Mouse (Mus musculus): Measurements from ENCODE around the gene Tmem266. TPM values are rescaled to one million over a fixed set of nuclear protein-coding genes. Genes with fewer than 3 reads are reported as not detected.

Tmem266 gene
- total and polyA plus RNA-seq, 2 experiments = 1.5 TPM

- H3K27me3 ChIP-seq (ENCODE audit: control insufficient read depth, insufficient read depth, low read length) = no peaks in the 10 kb centered on the region
- no peaks in the 10 kb centered on the region for H3K36me3 ChIP-seq (ENCODE audit: control insufficient read depth, insufficient read depth, low read length)
- no peak overlapping the region for H3K27ac ChIP-seq (replicated peaks; ENCODE audit: insufficient read depth, low read depth, low read length)
- TF ChIP-seq CTCF (IDR thresholded peaks at IDR 0.05; ENCODE audit: low read depth, low read length) (no peak), POLR2A (IDR thresholded peaks at IDR 0.05; ENCODE audit: extremely low read depth, insufficient read depth, low read length) (no peak)
- H3K79me2 ChIP-seq (ENCODE audit: control insufficient read depth, insufficient read depth, low read length) = no peaks in the 10 kb centered on the region
- 82% methylated on average over 14 of the region's 14 CpGs for WGBS
- H3K4me1 ChIP-seq (ENCODE audit: control insufficient read depth, insufficient read depth, low read length) = peaks cover 3% of the 10 kb centered on the region; the same call in 1 of the 2 replicates
- DNase-seq (ENCODE audit: extremely low read depth, low read depth, low spot score) = no peak
- no peak overlapping the region for H3K9ac ChIP-seq (ENCODE audit: low read depth, low read length)
- H3K4me3 ChIP-seq (ENCODE audit: insufficient read depth, low read depth, low read length) = no peak overlapping the region
Measured at GRCm38 (mm10) chr9:55432306-55433289, 105.9 kb downstream of the Tmem266 start.

GRCm38 (mm10) chr9:55433875-55434274 lies 107.2 kb downstream of the Tmem266 start:
- Histone ChIP-seq H3K4me3 (ENCODE audit: insufficient read depth, low read depth, low read length) (no peak overlapping the region), H3K36me3 (ENCODE audit: control insufficient read depth, insufficient read depth, low read length) (no peaks in the 10 kb centered on the region), H3K27me3 (ENCODE audit: control insufficient read depth, insufficient read depth, low read length) (no peaks in the 10 kb centered on the region), H3K9ac (ENCODE audit: low read depth, low read length) (no peak overlapping the region), H3K4me1 (ENCODE audit: control insufficient read depth, insufficient read depth, low read length) (peaks cover 3% of the 10 kb centered on the region; the same call in 1 of the 2 replicates), H3K79me2 (ENCODE audit: control insufficient read depth, insufficient read depth, low read length) (no peaks in the 10 kb centered on the region), H3K27ac (replicated peaks; ENCODE audit: insufficient read depth, low read depth, low read length) (no peak overlapping the region)
- TF ChIP-seq POLR2A (IDR thresholded peaks at IDR 0.05; ENCODE audit: extremely low read depth, insufficient read depth, low read length) (no peak), CTCF (IDR thresholded peaks at IDR 0.05; ENCODE audit: low read depth, low read length) (no peak)
- WGBS = 91% methylated on average over 5 of the region's 5 CpGs
- no peak for DNase-seq (ENCODE audit: extremely low read depth, low read depth, low spot score)

- Histone ChIP-seq H3K27ac (replicated peaks; ENCODE audit: insufficient read depth, low read depth, low read length) (no peak overlapping the region), H3K9ac (ENCODE audit: low read depth, low read length) (no peak overlapping the region), H3K4me1 (ENCODE audit: control insufficient read depth, insufficient read depth, low read length) (no peaks in the 10 kb centered on the region), H3K79me2 (ENCODE audit: control insufficient read depth, insufficient read depth, low read length) (no peaks in the 10 kb centered on the region), H3K36me3 (ENCODE audit: control insufficient read depth, insufficient read depth, low read length) (no peaks in the 10 kb centered on the region), H3K4me3 (ENCODE audit: insufficient read depth, low read depth, low read length) (no peak overlapping the region), H3K27me3 (ENCODE audit: control insufficient read depth, insufficient read depth, low read length) (no peaks in the 10 kb centered on the region)
- WGBS = 65% methylated on average over 3 of the region's 3 CpGs
- TF ChIP-seq CTCF (IDR thresholded peaks at IDR 0.05; ENCODE audit: low read depth, low read length) (no peak), POLR2A (IDR thresholded peaks at IDR 0.05; ENCODE audit: extremely low read depth, insufficient read depth, low read length) (no peak)
- DNase-seq (ENCODE audit: extremely low read depth, low read depth, low spot score) = no peak
Measured at GRCm38 (mm10) chr9:55438433-55438832, 111.7 kb downstream of the Tmem266 start.

- H3K79me2 ChIP-seq (ENCODE audit: control insufficient read depth, insufficient read depth, low read length) = no peaks in the 10 kb centered on the region
- 88% methylated on average over 5 of the region's 5 CpGs for WGBS
Measured at GRCm38 (mm10) chr9:55439206-55439780, 112.6 kb downstream of the Tmem266 start.

GRCm38 (mm10) chr9:55447509-55447908 lies 120.8 kb downstream of the Tmem266 start:
- Histone ChIP-seq H3K9ac (ENCODE audit: low read depth, low read length) (no peak overlapping the region), H3K4me3 (ENCODE audit: insufficient read depth, low read depth, low read length) (no peak overlapping the region), H3K36me3 (ENCODE audit: control insufficient read depth, insufficient read depth, low read length) (no peaks in the 10 kb centered on the region), H3K79me2 (ENCODE audit: control insufficient read depth, insufficient read depth, low read length) (no peaks in the 10 kb centered on the region), H3K27ac (replicated peaks; ENCODE audit: insufficient read depth, low read depth, low read length) (no peak overlapping the region), H3K4me1 (ENCODE audit: control insufficient read depth, insufficient read depth, low read length) (no peaks in the 10 kb centered on the region), H3K27me3 (ENCODE audit: control insufficient read depth, insufficient read depth, low read length) (no peaks in the 10 kb centered on the region)
- TF ChIP-seq POLR2A (IDR thresholded peaks at IDR 0.05; ENCODE audit: extremely low read depth, insufficient read depth, low read length) = no peak
- no peak for TF ChIP-seq CTCF (IDR thresholded peaks at IDR 0.05; ENCODE audit: low read depth, low read length)
- WGBS = 90% methylated on average over 4 of the region's 4 CpGs
- DNase-seq (ENCODE audit: extremely low read depth, low read depth, low spot score) = no peak

More at GRCm38 (mm10) chr9:55439206-55439780, 112.6 kb downstream of the Tmem266 start:
- Histone ChIP-seq H3K9ac (ENCODE audit: low read depth, low read length) (no peak overlapping the region), H3K27me3 (ENCODE audit: control insufficient read depth, insufficient read depth, low read length) (no peaks in the 10 kb centered on the region), H3K4me3 (ENCODE audit: insufficient read depth, low read depth, low read length) (no peak overlapping the region), H3K27ac (replicated peaks; ENCODE audit: insufficient read depth, low read depth, low read length) (no peak overlapping the region), H3K36me3 (ENCODE audit: control insufficient read depth, insufficient read depth, low read length) (no peaks in the 10 kb centered on the region), H3K4me1 (ENCODE audit: control insufficient read depth, insufficient read depth, low read length) (no peaks in the 10 kb centered on the region)
- no peak for DNase-seq (ENCODE audit: extremely low read depth, low read depth, low spot score)
- TF ChIP-seq POLR2A (IDR thresholded peaks at IDR 0.05; ENCODE audit: extremely low read depth, insufficient read depth, low read length) = no peak
- TF ChIP-seq CTCF (IDR thresholded peaks at IDR 0.05; ENCODE audit: low read depth, low read length) = no peak
